Mouse (Mus musculus) right cerebral cortex, postnatal 4 days (tissue): ENCODE measurements around the gene Fat2.

Experiments used
- DNase-seq: peaks from one replicate; pipeline ENCODE4 v3.0.0-alpha.2; 2022

Gene Fat2

DNA sequence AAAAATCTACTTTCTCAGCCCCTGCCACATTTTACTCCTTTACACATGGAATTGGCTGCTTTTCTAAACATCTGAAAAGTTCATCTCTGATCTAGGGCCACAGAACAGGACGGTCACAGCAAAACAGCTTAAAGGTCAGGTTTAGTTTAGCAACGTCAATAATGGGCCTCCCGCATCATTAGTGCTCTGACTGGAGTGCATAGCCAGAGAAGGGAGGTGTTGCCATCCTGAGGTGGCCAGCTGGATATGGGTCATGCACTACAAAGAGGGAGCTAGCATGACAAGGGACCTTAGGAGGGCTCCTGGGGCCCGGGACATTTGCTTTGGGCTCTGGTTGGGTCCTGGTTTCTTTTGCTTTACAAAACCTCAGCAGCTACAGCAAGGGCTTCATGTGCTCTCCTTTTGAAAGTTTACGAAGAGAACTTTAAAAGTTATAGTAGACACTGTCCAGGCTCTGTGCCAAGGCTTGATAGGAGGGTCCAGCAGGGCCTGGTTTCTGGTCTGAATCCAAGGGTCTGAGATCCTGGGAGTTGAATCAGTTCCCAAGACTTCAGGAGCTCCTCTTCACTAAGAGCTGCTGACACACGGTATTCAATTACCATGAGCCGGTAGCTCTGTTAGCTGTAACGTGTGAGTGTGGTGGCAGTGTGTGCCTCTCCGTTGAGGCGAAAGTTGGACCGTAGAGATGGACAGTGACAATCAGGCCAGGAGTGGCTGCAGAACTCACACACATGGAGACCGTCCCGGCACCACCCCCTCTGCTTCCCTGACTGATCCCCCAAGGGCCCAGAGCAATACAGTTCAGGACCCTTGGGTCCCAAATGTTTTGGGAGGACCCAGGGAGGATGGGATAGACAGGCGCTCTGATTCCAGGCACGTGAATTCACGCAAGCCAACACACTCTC lies 6.2 kb downstream of the Fat2 start:
- no peak for DNase-seq

GRCm38 (mm10) chr11:55327558-55328409 lies 8.6 kb downstream of the Fat2 start:
- DNase-seq = no peak

GRCm38 (mm10) chr11:55327111-55327510 lies 9.3 kb downstream of the Fat2 start:
- no peak for DNase-seq

GRCm38 (mm10) chr11:55326211-55326610 lies 10.2 kb downstream of the Fat2 start:
- DNase-seq = no peak

DNA sequence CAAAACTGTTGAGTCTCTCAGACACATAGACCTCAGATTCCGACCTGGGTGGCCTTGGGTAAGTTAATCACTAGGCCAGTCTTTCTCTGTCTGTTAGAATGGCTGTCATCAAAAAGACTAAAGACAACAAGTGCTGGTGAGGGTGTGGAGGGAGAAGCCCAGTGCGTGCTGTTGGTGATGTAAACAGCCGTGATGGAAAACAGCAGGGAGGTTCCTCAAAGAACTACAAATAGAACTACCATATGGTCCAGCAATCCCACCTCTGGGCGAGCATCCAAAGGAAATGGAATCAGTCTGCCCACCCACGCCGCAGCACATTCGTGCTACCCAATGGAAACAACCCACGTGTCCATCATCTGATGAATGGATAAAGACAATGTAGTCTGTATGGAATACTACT lies 12.5 kb downstream of the Fat2 start:
- peak; percentile 16 for DNase-seq

- DNase-seq = no peak
Observed at GRCm38 (mm10) chr11:55320990-55321389, 15.4 kb downstream of the Fat2 start.

DNA sequence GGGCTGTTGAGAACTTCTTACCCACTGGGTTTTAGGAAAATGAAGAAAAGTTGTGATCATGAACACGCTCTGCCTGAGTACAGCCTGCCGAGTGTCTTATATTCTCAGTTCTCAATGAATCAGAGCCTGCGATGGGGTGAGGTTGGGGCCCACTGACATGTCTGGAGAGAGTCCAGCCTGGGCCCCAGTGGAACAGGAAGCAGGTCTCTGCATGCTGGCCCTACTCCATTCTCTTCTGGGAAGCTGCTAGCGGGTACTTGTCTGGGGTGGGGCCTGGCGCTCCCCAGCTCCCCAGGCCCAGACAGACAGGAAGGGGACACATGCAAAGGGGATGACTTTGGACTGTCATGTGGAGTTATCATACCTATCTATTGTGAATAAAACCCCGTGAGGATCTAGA lies 20.4 kb downstream of the Fat2 start:
- no peak for DNase-seq

GRCm38 (mm10) chr11:55314704-55315047 lies 21.7 kb downstream of the Fat2 start:
- DNase-seq = no peak

DNA sequence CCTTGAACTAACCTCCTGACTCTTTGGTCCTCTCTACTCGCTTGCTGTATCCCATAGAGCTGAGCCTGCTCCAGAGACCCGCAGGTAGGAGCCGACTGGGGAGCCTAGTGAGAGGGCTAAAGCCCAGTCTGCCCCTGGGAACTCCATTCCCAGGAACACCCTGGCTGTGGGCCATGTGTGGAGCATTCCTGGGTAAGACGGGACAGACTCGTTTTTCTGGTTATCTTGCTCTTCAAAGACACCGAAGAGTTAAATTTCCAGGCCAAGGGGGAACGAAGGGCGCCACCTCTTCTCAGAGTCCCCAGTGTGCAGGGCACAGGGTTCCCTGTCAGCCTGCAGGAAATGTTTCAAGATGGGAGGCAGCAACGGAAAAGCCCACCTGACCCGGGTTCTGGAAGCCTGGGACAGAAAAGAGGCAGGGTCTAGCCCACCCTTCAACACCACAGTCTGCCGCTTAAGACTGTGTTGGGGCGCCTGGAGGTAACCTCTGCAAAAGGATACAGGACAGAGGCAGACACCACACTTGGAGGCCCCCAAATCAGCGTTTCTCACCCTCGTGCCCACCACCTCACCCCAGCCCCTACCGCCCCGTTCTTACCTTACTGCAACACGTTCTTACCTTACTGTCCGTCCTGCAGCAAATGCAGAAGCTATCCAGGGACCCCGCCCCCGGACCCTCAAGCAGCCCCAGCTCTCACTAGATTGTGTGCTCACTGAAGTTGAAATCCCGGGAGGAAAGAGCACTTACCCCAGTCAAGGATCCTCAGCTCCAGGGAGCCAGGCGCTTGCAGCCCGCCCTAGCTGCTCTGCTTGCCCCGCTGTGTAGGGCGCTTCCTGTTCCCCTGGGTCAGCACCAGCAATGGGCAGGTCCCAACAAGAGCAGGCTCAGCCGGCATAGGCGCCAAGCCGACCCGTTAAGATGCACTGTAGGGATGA lies 22.3 kb downstream of the Fat2 start:
- DNase-seq = no peak

GRCm38 (mm10) chr11:55302350-55302749 lies 34.0 kb downstream of the Fat2 start:
- no peak for DNase-seq

DNA sequence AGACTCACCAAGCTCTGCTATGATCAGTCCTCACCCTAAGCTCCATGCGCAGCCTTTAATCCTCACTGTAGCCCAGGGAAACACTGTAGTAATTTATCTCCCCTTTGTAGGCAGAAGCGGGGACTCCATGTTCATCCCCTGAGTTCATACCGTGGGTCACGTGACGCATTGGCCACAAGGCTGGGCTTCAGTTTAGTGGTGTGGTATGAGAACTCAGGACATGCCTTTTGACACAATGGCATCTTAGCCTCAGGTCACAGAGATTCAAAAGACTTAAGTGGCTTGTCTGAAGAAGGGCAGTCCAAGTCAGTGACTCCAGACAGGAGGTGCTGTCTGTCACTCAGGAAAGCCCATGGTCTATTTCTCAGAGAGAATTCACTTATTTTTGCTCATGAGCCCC lies 43.2 kb downstream of the Fat2 start:
- no peak for DNase-seq

- no peak for DNase-seq
Observed at GRCm38 (mm10) chr11:55291901-55292300, 44.5 kb downstream of the Fat2 start.

DNA sequence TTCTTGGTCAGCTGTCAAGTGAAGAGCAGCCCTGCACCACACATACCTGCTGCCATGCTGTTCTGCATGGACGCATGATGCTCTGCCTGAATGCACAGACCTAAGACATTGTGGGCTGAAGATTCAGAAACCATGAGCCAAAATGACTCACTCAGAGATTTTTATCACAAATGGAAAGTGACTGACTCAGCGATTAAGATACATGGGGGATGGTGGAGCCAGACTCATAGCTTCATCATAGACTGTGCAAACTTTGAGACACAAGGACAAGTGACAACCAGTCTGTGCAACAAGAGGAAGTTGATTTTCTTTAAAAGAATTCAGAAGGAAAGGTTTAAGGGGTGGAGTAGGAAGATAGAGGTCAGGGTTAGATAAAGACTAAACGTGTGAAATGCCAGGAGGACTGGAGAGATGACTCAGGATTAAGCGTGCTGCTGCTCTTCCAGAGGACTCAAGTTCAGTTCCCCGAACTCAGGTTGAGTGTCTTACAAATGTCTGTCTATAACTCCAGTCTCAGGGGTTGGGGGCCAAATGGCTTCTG lies 46.4 kb downstream of the Fat2 start:
- DNase-seq = no peak

DNA sequence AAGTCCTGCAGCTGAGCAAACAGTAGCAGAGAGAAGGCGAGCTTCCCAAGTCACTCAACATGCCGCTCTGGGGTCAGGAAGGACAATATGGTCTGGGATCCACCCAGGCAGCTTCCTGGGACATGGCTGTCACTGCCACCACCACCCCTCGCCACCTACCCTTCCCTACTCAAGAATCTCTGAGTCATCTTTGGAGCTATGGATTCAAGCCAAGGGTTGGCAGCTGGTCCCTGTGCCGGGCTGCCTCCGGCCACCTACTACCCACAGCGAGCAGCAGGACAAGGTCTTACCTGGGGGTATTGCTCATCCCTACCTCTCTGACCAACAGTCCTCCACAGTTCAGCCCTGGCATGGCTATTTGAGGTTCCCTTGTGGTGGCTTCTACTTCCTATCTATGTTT lies 61.6 kb downstream of the Fat2 start:
- no peak for DNase-seq

DNA sequence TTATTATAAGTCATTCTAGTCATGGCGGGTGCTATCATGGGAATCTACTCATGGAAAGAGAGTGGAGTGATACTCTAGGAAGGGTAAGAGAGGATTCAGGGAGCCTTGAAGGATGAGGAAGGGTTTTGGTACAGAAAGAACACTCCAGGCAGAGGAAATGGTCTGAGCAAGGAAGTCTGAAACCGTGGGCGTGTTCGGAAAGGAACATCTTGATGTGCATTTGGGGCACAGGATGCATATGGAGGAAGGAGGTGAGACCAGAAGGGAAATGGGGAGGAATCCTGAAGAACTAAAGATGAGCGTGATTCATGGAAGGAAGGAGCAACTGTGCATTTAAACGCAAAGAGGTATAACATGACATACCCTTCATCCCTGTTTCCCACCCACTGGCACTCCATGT lies 67.8 kb downstream of the Fat2 start:
- no peak for DNase-seq

GRCm38 (mm10) chr11:55265647-55266046 lies 70.7 kb downstream of the Fat2 start:
- peak; percentile 6 for DNase-seq

GRCm38 (mm10) chr11:55264318-55264717 lies 72.0 kb downstream of the Fat2 start:
- DNase-seq = no peak

DNA sequence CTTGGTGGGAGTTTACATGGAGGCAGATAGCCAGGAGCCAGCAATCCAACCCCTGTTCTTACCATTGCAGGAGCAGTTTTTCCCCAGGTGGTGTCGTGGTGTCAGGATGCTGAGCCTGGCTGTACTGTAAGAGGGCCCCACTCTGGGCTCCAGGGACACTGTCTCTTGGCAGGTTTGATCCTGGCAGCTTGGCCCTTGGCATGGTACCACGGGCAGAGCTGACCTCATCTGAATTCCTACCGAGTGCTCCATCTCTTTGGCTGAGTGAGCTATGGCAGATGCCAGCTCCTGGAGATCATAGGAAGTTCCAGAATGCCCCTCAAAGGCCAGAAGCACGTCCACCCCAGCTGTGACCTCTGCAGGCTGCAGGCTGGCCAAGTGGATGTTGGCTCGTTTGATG lies 74.4 kb downstream of the Fat2 start:
- peak; percentile 32 for DNase-seq

GRCm38 (mm10) chr11:55261105-55261504 lies 75.3 kb downstream of the Fat2 start:
- no peak for DNase-seq

GRCm38 (mm10) chr11:55253391-55253790 lies 83.0 kb downstream of the Fat2 start:
- no peak for DNase-seq

- DNase-seq = no peak
Observed at GRCm38 (mm10) chr11:55250527-55250926, 85.8 kb downstream of the Fat2 start.

GRCm38 (mm10) chr11:55240556-55240955 lies 95.8 kb downstream of the Fat2 start:
- peak; percentile 26 for DNase-seq

DNA sequence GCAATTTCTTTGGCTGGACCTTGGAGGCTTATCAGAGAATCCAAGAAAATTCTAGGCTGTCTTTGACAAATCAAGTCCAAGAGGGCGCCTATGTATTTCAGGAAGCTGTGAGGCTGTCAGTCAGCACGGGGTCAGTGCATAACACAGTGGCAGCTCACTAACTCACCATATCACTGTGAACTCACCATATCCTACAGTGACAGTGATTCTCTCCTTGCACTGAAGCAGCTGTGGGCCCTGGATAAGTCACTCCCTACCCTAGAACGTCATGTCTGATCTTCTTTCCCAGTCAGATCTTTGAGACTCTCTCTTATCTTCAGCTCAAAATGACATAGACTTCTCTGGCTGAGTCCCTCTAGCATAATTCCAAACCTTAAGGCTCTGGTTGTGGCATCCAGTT lies 96.9 kb downstream of the Fat2 start:
- no peak for DNase-seq
